Mouse (Mus musculus): ENCODE data around the gene Timm29.

Timm29 gene

GRCm38 (mm10) chr9:21620229-21620628 is 27.7 kb downstream of the Timm29 start:
- DNase-seq, result no peak

DNA sequence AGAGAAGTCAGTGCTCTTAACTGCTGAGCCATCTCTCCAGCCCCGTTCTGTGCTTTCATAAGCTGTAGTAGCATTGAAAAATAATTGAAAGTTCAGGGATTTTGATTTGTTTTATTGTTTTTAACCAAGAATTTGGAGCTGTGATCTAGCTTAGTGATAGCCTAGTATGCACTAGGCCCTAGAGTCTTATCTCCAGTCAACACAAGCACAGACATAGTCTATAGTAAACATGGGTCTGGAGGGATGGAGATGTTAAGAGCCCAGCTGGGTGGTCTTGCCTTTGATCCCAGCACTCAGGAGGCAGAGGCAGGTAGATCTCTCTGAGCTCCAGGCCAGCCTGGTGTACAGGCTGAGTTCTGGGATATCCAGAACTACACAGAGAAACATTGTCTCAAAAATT is 30.2 kb downstream of the Timm29 start:
- DNase-seq, result no peak

GRCm38 (mm10) chr9:21625342-21626339 is 33.1 kb downstream of the Timm29 start:
- no peak for DNase-seq

GRCm38 (mm10) chr9:21626571-21626970 is 34.0 kb downstream of the Timm29 start:
- DNase-seq, result no peak

- DNase-seq, result no peak
Measured at GRCm38 (mm10) chr9:21627145-21627795, 34.7 kb downstream of the Timm29 start.

GRCm38 (mm10) chr9:21630673-21631072 is 38.2 kb downstream of the Timm29 start:
- peak; percentile 45 to 68 for DNase-seq

DNA sequence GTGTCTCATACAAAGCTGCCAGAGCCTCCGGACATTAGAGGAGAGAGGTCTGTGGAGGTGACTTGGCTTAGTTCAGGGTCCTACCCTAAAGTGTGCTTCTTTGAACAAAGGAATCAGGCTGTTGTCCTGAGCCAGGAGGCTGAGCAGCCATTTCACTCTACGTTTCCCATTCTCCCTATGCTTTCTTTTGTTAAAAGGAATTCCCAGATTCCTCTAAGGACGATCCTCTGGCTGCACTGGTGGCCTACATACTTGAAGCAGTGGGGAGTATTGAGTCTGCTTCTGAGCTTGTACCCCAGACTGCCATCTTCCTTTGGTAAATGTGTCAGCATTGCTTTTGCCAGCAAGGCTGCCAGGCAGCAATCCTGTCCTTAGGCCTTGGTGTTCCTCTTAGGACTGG is 40.6 kb downstream of the Timm29 start:
- DNase-seq, result no peak

DNA sequence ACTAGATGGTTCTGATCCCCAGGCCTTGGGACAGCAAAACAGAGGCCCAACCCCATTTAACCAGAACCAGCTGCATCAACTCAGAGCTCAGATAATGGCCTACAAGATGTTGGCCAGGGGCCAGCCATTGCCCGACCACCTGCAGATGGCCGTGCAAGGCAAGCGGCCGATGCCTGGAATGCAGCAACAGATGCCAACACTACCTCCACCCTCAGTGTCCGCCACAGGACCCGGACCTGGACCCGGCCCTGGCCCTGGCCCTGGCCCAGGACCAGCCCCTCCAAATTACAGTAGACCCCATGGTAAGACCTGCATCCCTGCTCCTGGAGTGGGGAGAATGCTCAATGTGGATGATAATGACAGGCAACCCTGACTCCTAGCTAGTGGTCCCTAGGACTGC is 43.1 kb downstream of the Timm29 start:
- no peak for DNase-seq

DNA sequence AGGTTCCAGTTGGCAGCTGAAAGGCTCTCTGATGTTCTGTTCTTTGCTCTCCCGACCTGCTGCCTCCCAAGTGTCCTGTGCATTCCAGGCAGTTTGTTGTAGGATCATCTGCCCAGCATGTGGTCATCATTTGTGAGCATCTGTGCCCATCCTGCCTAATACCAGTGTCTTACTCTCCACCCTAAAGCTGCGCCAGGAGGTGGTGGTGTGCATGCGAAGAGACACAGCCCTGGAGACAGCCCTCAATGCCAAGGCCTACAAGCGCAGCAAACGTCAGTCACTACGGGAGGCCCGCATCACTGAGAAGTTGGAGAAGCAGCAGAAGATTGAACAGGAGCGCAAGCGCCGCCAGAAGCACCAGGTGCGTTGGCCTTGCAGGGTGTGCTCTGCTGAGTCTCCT is 46.5 kb downstream of the Timm29 start:
- no peak for DNase-seq

Measured in kidney, adult 8-10 months (tissue).